Mouse (Mus musculus): ENCODE measurements at regions not wholly inside any gene's neighbourhood (a gene's known extent, or its start where the extent isn't known, plus 50 kb on each side); places are given as distances from the start of the nearest gene placed in this dataset.
"Not testable (repeated sequence)": the region's sequence is repeated elsewhere in the genome, so short reads cannot be mapped to it uniquely, and the experiment has no call there.

DNA sequence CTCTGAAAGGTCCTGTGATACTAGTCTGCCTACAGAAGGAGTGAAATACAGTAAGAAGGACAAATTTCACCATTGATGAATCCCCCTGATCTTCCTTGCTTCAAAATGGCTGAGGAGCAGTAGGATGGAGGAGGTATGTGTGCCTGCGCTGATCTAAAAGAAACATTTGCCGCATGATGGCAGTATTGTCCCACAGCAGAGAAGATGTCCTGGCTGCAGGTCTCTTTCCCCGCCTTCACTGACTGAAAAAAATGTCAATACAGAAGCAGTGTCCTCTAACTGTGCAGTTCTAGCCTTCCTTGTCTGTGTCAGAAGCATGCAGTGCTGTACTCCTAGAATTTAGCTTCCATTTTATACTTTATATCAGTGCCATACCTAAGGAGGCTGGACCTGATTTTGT lies 172.0 kb upstream of the Olfr1324 start:
- WGBS: 78% methylated on average over 3 of the region's 3 CpGs
- not testable (repeated sequence) for H3K9ac ChIP-seq; H3K9me3 ChIP-seq (replicated peaks); ATAC-seq (replicated peaks; ENCODE audit: low FRiP score); H3K27ac ChIP-seq; H3K4me1 ChIP-seq; H3K27me3 ChIP-seq
- peaks cover 35% of the 10 kb centered on the region for H3K36me3 ChIP-seq
- peak overlapping the region; percentile 33 for H3K4me3 ChIP-seq (replicated peaks)
- H3K4me2 ChIP-seq: peak overlapping the region; percentile 51

- Histone ChIP-seq H3K27me3 (no peaks in the 10 kb centered on the region), H3K4me3 (replicated peaks) (peak overlapping the region; percentile 33), H3K4me1 (no peaks in the 10 kb centered on the region), H3K9ac (no peak overlapping the region), H3K9me3 (replicated peaks) (no peaks in the 10 kb centered on the region), H3K4me2 (peak overlapping the region; percentile 51), H3K36me3 (peaks cover 39% of the 10 kb centered on the region), H3K27ac (no peak overlapping the region)
- no peak for ATAC-seq (replicated peaks; ENCODE audit: low FRiP score)
- WGBS: 70% methylated on average over 4 of the region's 4 CpGs
Measured at GRCm38 (mm10) chrX:50599780-50600179, 171.5 kb upstream of the Olfr1324 start.

- not testable (repeated sequence) for H3K27ac ChIP-seq; H3K9ac ChIP-seq; H3K4me1 ChIP-seq; H3K9me3 ChIP-seq (replicated peaks); ATAC-seq (replicated peaks; ENCODE audit: low FRiP score); H3K27me3 ChIP-seq
- Histone ChIP-seq H3K4me2 (peak overlapping the region; percentile 40), H3K4me3 (replicated peaks) (peak overlapping the region; percentile 32), H3K36me3 (peaks cover 47% of the 10 kb centered on the region)
- WGBS: 81% methylated on average over 3 of the region's 3 CpGs
Measured at GRCm38 (mm10) chrX:50597626-50598025, 169.3 kb upstream of the Olfr1324 start.

DNA sequence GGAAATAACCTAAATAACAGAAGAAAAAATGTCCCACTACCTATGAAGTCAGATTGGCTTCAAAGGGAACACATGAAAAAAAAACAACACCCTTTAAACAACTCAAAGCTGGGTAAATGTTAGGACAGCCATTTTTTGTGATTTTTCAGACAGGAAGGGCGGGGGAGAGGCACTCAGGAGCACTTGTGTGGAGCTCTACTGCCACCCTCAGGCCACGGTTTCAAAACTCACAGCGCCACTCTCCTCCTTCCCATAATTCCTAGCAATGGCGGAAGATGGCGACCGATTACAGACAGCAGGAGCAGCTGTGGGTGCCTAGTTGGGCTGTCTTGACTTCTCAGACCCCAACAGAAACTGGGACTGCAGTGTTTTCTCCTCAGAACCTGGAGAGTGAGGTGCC lies 168.8 kb upstream of the Olfr1324 start:
- Histone ChIP-seq H3K4me1 (no peaks in the 10 kb centered on the region), H3K4me2 (peak overlapping the region; percentile 40), H3K27ac (no peak overlapping the region), H3K9ac (no peak overlapping the region), H3K9me3 (replicated peaks) (no peaks in the 10 kb centered on the region), H3K27me3 (no peaks in the 10 kb centered on the region), H3K4me3 (replicated peaks) (peak overlapping the region; percentile 32), H3K36me3 (peaks cover 49% of the 10 kb centered on the region)
- no peak for ATAC-seq (replicated peaks; ENCODE audit: low FRiP score)
- 67% methylated on average over 6 of the region's 6 CpGs for WGBS

DNA sequence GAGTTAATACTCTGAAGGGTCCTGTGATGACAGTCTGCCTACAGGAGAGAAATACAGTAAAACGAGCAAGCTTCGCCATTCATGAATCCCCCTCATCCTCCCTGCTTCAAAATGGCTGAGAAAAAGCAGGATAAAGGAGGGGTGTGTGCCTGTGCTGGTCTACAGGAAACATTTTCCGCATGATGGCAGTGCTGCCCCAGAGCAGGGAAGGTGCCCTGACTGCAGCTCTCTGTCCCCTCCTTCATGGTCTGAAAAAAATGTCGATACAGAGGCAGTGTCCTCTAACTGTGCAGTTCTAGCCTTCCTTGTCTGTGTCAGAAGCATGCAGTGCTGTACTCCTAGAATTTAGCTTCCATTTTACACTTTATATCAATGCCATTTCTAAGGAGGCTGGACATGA lies 166.7 kb upstream of the Olfr1324 start:
- peaks cover 60% of the 10 kb centered on the region for H3K36me3 ChIP-seq
- not testable (repeated sequence) for H3K27me3 ChIP-seq; H3K4me2 ChIP-seq; H3K27ac ChIP-seq; H3K4me1 ChIP-seq; H3K4me3 ChIP-seq (replicated peaks); H3K9me3 ChIP-seq (replicated peaks); ATAC-seq (replicated peaks; ENCODE audit: low FRiP score); H3K9ac ChIP-seq
- 79% methylated on average over 4 of the region's 4 CpGs for WGBS

DNA sequence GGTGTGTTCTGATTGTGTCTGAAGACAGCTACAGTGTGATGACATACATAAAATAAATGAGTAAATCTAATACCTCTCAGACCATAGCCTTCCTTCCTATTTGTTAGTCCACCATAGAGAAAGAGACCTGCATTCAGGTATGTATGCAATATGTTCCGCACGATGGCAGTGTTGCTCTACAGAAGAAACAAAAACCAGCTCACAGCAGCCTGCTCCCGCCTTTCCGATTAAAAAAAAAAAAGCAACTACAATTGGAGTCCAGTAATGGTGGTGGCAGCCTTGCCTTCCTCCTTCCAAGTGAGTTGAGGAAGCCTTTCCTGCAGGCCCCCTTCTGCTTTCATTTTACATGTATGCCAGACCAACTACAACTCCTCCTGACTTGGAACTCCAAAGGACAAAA lies 163.2 kb upstream of the Olfr1324 start:
- Histone ChIP-seq H3K9me3 (replicated peaks) (no peaks in the 10 kb centered on the region), H3K4me1 (no peaks in the 10 kb centered on the region), H3K9ac (no peak overlapping the region), H3K36me3 (peaks cover 40% of the 10 kb centered on the region), H3K4me2 (peak overlapping the region; percentile 40; the same call in 1 of the 2 replicates), H3K27me3 (no peaks in the 10 kb centered on the region), H3K4me3 (replicated peaks) (0 out of 2 replicates have a peak overlapping the region, but pooled peaks have one; percentile 30), H3K27ac (no peak overlapping the region)
- no peak for ATAC-seq (replicated peaks; ENCODE audit: low FRiP score)
- 74% methylated on average over 4 of the region's 4 CpGs for WGBS

GRCm38 (mm10) chrX:50590673-50591341 lies 162.5 kb upstream of the Olfr1324 start:
- 65% methylated on average over 8 of the region's 8 CpGs for WGBS
- H3K4me2 ChIP-seq: peak overlapping the region; percentile 40
- peak overlapping the region; percentile 30 for H3K4me3 ChIP-seq (replicated peaks)
- no peak for ATAC-seq (replicated peaks; ENCODE audit: low FRiP score)
- H3K36me3 ChIP-seq: peaks cover 40% of the 10 kb centered on the region
- no peak overlapping the region for H3K9ac ChIP-seq
- H3K27ac ChIP-seq: no peak overlapping the region
- H3K9me3 ChIP-seq (replicated peaks): no peaks in the 10 kb centered on the region
- H3K4me1 ChIP-seq: no peaks in the 10 kb centered on the region
- H3K27me3 ChIP-seq: no peaks in the 10 kb centered on the region

- H3K4me1 ChIP-seq: no peaks in the 10 kb centered on the region
- H3K4me2 ChIP-seq: no peak overlapping the region
- no peak overlapping the region for H3K4me3 ChIP-seq (replicated peaks)
- H3K27me3 ChIP-seq: no peaks in the 10 kb centered on the region
- no peak overlapping the region for H3K9ac ChIP-seq
- 93% methylated on average over 6 of the region's 6 CpGs for WGBS
- peaks cover 43% of the 10 kb centered on the region for H3K36me3 ChIP-seq
- H3K27ac ChIP-seq: no peak overlapping the region
- H3K9me3 ChIP-seq (replicated peaks): no peaks in the 10 kb centered on the region
- ATAC-seq (replicated peaks; ENCODE audit: low FRiP score): no peak
Measured at GRCm38 (mm10) chrX:50588892-50589291, 160.6 kb upstream of the Olfr1324 start.

GRCm38 (mm10) chrX:50583741-50584580 lies 155.7 kb upstream of the Olfr1324 start:
- Histone ChIP-seq H3K9me3 (replicated peaks) (no peaks in the 10 kb centered on the region), H3K4me3 (replicated peaks) (peak overlapping the region; percentile 30), H3K27ac (no peak overlapping the region), H3K4me2 (peak overlapping the region; percentile 41), H3K9ac (no peak overlapping the region), H3K27me3 (no peaks in the 10 kb centered on the region), H3K36me3 (peaks cover 33% of the 10 kb centered on the region), H3K4me1 (no peaks in the 10 kb centered on the region)
- 64% methylated on average over 12 of the region's 12 CpGs for WGBS
- ATAC-seq (replicated peaks; ENCODE audit: low FRiP score): no peak

GRCm38 (mm10) chrX:50580200-50580599 lies 151.9 kb upstream of the Olfr1324 start:
- Histone ChIP-seq H3K9me3 (replicated peaks) (no peaks in the 10 kb centered on the region), H3K4me1 (no peaks in the 10 kb centered on the region), H3K4me3 (replicated peaks) (peak overlapping the region; percentile 26), H3K9ac (no peak overlapping the region), H3K27me3 (no peaks in the 10 kb centered on the region), H3K36me3 (peaks cover 35% of the 10 kb centered on the region), H3K27ac (peak overlapping the region; percentile 54; the same call in 1 of the 2 replicates), H3K4me2 (peak overlapping the region; percentile 47)
- ATAC-seq (replicated peaks; ENCODE audit: low FRiP score): no peak
- 56% methylated on average over 7 of the region's 7 CpGs for whole genome bisulfite sequencing

- 63% methylated on average over 7 of the region's 7 CpGs for WGBS
- no peaks in the 10 kb centered on the region for H3K4me1 ChIP-seq
- H3K27me3 ChIP-seq: no peaks in the 10 kb centered on the region
- ATAC-seq (replicated peaks; ENCODE audit: low FRiP score): no peak
- H3K27ac ChIP-seq: no peak overlapping the region
- H3K9ac ChIP-seq: no peak overlapping the region
- peaks cover 19% of the 10 kb centered on the region for H3K36me3 ChIP-seq
- H3K4me3 ChIP-seq (replicated peaks): peak overlapping the region; percentile 34
- no peaks in the 10 kb centered on the region for H3K9me3 ChIP-seq (replicated peaks)
- H3K4me2 ChIP-seq: peak overlapping the region; percentile 38
Measured at GRCm38 (mm10) chrX:50576824-50577223, 148.5 kb upstream of the Olfr1324 start.

Measured in kidney, embryonic 15.5 days (tissue).